Mouse (Mus musculus): ENCODE data around the gene D10Jhu81e.

Gene D10Jhu81e

DNA sequence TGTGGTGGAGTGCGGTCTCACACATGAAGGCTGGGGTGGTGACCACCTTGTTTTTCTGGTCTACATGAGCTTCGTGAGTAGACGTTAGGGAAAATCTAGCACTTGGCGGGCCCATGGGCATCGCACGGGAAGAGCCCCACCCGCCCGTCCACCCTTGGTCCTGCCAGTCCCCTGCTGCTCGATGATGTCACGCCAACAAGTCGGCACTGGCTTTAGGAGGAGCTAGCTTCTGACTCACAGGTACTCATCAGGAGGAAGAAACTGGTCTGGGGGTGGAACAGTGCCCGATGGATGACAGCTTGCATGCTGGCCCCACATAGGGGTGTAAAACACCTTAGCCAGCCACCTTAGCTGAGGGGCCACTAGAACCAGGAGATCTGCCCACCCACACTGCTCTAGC is 6.9 kb downstream of the D10Jhu81e start:
- DNase-seq, result no peak

DNA sequence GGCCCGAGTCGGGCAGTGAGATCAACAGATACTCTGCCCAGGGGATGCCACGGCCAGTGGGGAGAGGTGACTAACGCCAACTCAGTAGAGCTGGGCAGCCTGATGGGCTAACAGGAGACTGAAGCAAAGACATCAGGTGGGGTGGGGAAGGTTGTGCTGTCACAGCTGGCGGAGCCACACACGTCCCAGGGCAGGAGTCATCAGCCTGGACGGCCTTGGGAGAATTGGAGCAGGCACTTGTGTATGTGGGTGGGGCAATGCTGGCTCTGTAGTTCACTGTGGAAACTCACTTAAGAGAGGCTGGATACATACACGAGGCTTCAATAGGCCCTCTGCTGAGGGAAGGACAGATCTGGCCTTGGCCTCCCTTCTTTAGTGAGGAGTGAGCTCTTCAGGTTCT is 8.5 kb downstream of the D10Jhu81e start:
- DNase-seq, result no peak

DNA sequence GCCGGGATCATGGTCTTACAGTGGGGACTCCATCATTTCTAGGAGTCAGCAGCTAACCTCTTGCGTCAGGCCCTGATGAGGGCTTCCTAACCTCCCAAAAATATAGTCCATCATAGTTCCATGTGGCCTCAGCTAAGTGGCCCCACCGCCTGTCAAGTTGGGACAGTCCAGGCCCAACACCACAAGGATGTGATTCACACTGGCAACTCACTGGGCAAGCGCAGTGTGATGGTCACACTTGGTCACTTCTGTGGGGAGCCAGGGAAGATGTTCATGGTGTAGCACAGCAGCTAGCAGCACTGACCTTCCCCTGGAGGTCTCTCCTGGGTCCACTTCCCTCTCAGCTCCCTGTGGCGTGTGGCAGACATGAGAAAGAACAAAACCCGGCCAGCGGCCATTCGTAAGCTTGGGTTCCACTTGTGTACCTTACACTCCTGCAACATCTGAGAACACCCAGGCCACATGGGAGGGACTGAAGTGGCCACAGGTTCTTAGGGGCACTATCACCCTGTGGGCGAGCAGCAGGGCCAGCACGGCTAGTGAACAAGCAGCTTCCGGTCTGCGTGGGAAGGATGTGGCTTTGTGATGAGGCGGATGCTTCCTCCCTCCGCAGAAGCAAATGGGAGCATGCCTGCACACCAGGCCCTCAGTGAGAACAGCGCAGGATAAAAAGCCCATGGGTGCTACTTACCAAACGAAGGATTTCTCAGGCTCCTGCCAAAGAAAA is 9.1 kb downstream of the D10Jhu81e start:
- no peak for DNase-seq

DNA sequence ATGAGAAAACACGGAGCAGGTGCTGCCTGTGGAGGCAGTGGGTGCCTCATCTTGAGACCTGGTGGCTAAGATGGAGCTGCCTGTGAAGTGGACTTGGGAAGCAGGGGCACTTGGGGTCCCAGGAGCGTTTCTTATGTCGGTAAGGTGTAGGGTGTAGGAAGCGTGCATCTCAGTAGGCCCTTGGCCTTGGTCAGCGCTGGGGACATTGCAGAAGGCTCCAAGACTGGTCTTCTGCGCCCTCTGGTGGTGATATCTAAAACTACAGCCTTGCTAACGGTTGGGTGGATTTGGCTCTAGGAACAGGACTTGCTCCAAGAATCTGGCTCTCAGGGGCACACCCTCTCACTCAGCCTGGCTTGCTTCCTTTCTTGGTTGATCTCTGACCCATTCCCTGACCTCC is 9.7 kb downstream of the D10Jhu81e start:
- DNase-seq, result peak; percentile 95

DNA sequence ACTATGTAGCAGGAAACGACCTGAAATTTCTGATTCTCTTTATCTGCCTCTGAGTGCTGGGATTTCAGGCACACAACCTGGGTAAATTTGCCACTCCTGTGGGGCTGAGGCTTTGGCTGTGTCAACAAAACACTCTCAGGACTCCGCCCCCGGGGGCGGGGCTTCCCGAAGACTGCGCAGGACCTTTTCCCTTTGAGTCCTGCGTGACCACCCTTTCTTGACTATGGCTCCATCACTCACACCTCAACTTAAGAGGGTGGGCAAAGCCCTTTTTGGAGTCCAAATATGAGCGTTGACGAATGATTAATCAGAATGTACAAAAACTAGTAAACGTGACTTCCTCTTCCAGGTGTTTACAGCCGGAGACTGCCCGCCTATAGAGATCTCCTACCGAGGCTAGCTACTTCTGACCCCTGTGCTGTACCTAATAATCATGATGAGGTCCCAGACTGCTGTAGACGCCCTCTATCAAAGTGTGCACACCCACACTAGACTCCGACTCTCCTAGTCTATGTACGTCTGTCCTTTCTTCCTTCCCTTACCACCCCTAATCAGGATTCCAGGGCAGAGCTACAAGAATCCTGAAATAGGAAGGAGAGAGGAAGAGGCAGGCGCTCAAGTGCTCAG is 10.2 kb downstream of the D10Jhu81e start:
- peak; percentile 86 for DNase-seq

DNA sequence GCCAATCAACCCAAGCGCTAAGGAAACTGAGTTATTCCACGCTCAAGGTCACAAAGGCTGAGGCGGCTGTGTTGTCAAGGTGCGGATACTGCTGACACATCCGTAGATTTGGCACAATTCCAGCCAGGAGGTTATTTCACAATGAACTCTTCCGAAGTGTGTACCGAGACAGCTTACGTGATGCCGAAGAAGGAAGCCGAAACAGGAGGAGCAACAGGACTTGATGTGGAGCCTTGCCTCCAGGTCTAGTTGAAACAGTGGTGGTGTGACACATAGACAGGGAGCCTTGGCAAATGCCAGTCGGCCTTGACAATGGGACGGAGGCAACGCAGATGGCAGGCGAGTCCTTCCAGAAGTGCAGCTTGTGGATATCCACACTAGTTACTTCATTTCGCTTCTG is 11.5 kb downstream of the D10Jhu81e start:
- DNase-seq, result peak; percentile 62

DNA sequence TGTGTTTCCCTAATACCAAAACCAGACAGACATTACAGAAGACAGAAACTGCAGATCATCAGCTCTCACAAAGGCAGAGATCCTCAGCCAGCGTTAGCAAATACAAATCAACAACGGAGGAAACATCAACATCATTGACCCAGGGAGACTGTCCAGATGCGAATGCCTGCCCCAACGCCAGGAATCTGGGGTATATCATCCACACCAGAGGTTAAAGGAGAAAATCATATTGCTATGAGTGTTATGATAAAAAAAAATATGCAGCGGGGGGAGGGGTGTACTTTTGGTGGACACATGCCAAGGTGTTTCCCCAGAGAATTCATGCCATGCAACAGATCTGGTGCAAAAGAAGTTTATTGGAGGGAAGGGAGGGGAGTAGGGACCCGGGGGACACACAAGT is 12.7 kb downstream of the D10Jhu81e start:
- DNase-seq, result no peak

DNA sequence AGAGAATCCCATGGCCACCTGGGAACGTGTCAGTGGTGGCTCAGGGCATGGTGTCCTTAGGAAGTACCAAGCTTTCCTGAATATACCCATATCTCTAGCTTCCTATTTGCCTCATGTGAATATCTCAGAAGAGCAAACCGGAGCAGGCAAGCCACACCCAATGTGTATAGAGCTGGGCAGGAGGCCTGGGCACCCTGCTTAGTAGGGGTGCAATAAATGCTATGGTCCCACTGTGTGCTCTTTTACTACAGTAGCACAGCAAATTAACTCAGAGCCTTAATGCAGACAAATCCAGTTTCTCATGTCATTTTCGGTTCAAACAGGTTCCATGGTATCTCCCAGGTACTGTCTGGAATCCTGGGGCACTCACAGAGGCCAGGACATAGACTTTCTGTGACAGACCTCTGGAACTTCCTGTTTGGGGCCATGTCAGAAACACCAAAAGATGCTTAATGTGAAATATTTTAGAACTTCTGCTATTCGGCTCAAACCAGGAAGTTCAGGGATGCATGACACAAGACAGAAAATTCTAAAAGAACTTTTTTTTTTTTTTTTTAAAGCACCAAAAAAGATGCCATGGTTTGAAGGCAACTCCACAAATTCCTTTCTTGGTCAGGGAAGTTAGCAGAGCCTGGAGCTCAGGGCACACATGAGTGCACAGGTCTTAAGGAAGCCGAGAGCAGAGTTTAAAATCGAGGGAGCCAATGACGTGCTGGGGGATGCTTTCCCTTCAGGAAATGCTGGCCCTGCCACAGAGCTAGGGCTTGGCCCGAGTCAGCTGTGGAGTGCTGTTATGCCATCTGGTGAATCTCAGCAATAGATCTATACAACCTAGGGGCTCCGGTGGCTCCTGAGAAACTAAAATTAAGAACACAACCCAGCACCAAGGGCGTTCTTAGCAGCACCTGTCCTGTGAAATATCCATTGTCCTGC is 20.5 kb downstream of the D10Jhu81e start:
- no peak for DNase-seq

DNA sequence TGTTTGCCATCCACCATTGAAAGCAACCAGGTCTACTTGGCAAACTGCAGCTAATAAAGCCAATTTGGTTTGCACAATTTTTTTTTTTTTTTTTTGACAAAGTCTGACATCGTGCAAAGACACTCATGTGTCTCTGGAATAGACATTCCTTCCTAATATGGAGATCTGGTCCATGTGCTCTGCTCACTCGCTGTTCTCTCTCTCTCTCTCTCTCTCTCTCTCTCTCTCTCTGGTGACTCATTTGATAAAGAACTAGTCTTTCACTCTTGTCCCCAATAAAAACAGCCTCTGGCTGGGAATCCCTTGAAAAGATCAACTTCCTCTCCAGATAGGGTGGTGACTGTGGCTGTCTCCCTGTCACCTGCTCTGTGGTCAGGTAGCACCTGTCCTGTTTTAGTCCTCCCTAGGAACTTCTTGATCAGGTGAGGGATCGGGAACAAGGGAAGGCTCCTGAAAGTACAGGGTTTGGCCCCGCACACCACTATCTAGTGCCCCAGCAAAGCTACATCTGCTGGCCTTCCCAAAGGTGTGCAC is 21.6 kb downstream of the D10Jhu81e start:
- no peak for DNase-seq

DNA sequence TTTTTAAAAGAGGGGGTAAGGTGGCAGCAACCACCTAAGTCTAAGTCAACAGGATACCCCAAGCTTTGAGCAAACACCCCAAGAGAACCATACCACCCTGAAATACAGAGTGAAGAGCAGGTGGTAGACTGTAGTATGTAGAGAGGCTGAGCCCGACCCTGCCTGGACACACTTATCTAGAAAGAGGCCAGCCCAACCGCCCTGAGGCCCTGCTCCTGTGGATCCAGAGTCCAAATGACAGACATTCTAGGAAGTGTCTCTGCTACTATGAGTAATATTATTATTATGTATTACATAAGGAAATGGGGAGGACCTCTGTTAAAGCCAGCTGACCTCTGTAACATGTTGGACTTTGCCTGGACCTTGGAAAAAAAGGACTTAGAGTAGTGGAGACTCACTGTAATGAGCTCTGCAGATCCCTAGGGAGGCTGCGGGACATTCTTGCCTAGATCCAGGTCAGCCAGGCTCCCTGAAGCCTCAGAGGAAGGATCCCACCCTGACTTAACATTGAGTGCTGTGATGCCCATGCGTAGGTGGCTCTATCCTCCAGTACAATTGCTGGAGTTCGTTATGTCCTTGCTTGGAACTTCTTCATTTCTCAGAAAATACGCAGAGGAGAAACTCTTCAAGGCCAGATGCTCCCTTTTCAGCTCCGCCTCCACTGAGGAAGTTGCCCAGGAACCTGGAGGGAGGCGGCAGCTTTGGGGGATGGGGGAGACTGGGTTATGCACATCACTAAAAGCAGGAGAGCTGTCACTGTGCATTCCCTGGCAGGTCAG is 25.7 kb downstream of the D10Jhu81e start:
- peak; percentile 87 for DNase-seq

DNA sequence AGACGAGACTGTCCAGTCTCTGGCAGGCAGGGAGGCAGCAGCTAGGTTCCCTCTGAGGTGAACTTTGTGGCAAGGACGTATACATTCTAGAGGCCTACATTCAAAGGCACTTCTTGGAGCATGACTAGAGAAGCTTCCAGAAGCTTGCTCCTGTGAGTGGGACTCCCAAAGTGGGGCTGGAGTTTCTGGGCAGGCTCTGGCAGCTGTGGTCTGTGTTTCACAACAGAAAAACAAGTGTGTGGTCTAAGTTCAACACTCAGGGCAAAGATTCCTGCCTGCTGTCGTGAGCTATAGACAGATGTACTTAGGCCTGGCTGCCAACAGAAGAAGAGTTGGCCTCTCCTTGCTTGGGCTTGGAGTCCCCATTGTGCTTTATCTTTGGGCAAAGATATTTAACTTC is 28.7 kb downstream of the D10Jhu81e start:
- DNase-seq, result no peak

DNA sequence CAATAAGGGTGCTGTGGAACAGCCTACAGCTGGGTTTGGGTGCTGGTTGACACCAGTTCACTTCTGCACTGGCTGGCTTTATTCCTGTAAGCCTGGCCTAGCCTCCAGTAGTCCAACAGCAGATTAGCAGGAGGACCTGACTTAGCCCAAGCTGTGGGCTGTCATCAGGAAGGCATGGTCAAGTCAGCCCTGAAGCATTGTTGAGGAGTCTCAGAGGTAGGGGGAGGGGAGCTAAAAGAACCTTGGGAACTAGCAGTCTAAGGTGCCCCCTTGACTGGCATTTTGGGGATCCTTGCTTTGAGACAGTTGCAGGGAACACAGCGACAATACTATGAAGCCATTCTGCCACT is 29.4 kb downstream of the D10Jhu81e start:
- DNase-seq, result no peak

DNA sequence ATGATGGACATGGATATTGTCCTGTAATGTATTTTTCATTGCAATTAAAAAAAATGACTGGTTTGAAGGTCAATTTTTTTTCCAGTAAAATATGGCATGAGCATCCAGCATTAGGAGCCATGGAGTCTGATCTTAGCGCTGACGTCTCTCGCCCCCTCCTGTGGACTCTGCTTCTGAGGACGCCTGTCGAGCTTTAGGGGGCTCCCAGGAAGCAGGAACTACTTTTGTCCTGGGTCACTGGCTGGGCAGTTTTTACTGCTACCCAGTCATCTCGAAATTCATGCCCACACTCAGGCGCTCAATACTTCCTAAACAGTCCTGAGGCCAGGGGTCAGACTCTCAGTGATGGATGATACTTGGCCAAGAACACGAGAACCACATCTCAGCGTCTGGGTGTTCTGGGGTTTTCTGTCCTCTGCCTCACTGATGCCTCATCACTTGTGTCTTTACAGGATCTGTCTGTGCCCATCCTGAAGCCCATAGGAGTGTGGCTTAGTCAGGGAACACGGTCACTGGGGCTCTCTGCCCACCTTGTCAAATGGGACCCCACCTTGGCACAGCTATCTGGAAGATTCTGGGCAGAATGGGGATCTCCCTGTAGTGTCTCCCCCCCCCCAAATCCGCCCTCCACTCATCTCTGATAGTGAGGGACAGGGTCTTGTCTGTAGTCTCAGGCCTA is 29.9 kb downstream of the D10Jhu81e start:
- no peak for DNase-seq

DNA sequence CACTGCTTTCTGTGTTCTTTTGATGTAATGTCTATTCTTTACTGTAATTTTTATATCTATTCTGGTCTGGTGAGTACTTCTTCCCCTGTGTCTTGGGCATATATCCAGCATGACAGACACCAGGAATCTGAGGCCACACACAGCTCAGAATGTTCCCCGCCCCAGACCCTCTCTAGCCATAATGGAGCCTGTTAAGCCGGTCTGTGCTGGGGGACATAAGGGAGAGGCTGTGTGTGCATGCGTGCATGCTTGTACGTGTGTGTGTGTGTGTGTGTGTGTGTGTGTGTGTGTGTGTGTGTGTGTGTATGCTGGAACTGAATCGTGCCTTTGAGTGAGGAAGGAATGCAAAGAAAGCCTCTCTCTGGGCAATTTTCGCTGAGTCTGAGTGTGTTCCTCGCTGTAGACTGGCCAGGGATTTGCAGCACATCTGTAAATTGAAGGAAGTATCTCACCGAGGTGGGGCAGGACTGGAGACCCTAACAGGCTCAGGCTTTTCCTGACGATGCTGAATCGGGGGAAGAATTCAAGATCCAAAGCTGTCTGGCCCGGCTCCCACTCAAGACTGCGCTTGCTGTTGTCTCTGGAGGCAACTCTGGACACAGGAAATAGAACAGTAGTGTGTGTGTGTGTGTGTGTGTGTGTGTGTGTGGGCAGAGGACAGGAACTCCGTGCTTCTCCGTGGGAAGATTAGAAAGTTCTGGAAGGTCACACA is 30.6 kb downstream of the D10Jhu81e start:
- peak; percentile 70 for DNase-seq

DNA sequence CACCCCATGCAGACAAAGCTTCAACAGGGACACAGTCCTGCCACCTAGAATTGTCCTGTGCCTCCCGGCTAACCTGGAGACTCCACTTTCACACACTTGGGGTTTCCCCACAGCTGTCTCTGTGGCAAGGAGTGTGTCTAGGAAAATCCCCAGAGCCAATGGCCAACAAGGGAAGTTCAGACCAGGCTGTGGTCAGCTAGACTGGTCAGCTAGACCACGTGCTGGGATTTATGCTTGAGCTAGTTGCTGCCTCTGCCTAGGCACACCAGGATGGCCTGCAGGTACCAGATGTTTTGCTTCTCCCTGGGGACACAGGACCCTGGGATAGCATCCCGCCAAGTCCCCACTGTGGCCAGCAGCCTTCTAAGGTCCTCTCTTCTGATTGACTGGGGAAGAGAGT is 32.4 kb downstream of the D10Jhu81e start:
- DNase-seq, result no peak

DNA sequence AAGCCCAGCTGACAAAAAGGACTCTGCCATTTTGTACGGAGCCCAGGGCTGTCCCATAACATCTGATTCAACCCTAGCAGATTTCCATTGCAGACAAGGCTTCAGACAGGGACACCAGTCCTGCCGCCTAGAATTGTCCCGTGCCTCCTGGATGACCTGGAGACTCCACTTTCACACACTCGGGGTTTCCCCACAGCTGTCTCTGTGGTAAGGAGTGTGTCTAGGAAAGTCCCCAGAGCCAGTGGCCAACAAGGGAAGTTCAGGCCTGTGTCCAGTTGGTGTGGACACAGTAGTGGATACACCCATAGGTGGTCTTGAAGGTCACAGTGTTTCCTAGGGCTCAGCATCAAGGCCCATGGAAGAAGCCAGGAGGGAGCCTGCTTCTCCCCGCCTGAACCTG is 33.6 kb downstream of the D10Jhu81e start:
- DNase-seq, result no peak

DNA sequence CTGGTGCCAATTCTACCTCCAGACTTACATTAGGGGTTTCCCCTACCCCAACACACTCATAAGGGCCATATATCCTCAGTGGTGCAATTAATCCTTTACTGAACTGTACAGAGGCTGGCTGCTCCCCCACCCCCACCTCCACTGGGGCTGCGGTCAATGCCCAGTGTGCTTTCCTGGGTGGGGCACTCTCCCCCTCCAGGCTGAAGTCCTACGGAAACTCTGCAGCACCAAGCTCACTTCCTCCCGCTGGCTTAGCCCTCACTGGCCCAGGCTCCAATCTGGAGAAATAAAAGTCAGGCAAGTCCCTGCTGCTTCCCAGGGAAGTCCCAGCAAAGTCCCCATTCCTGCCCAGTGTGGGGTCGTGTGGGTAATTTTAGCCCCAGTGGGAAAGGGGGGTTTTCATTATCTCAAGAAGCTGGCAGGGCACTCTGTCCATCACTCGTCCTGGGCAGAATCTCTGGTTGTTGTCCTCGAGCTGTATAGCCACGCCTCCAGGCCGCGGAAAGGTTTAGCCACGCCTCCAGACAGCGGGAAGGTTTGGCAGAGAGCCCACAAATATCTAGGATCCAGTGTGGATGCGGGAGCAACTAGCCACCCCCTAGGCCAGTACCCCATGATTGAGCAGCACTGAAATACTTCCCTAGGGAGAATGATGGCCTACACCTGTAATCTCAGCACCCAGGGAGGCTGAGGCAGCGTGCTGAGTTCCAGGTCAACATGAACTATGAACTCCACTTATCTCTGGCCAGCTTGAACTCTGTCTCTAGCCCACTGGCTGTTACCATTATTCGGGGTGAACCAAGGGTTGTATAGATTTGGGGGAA is 34.4 kb downstream of the D10Jhu81e start:
- DNase-seq, result peak; percentile 60

DNA sequence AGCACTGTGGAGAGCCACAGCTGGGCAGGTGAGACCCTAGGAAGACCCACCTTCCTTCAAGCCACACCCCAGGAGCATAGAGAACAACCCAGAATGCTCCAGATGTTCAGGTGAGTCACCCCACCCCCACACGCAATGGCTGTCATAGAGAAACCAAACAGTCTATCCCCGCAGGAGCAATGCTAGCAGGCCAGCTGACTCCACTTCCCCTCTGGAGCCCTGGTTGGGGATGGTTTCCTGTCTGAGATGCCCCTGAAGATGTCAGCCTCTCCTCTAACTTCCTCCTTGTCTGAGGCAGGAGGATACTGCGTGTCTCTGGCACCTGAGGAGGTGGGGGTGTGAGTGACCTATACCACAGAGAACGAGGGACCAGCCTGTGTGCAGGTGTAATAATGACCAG is 35.2 kb downstream of the D10Jhu81e start:
- DNase-seq, result no peak

DNA sequence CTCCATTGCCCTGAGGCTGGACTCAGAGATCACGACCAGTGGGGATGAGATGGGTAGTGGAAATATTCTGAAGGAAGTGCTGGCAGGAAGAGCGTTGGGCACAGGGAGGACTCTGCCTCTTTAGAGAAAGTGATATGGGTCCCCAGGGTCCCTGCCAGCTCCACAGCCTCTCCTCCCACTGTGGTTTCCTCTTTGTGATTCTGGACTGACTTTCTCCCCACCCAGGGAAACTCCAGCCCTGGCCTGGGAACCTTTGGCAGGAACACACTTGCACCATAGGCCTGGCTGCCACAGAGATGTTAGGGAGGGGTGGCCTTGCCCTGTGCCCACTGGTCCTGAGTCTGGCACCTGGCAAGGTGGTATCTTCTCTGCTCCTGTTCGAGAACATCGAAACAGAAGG is 39.6 kb downstream of the D10Jhu81e start:
- DNase-seq, result no peak

DNA sequence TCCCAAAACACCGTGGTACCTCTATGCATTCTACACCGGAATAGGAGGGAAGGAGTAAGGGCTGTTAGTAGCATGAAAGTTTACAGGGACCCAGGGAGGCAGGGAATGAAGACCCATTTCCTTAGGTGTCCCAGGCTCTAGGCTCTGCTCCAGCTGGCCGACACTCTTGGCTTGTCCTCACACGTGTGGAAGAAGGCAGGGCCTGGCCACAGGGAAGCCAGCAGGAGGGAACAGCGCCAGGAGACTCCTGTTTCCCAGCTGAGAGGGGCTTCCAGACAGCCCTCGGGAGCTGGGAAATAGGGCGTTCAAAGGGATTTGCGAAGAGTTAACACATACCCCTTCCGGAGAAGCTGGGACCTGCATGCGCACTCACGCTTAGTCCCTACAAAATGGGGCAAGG is 40.2 kb downstream of the D10Jhu81e start:
- peak; percentile 57 for DNase-seq

DNA sequence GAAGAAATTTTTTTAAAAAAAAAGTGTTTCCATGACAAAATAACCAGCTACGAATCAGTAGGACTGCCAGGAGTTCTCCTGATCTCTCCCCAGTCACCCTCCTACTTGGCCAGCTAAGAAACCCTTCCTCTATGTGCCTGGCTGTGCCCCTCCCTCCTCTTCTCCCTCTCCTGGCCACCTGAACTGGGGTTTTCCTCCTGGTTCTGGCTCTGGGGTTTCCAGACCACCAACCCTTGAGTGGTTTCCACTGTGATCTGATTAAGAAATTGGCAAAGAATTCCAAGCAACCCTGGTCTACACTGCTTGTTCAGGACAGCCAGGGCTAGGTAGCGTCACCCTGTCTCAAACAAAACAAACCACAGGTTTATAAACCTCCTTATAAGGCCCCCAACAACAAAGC is 40.9 kb downstream of the D10Jhu81e start:
- DNase-seq, result no peak
